ENCODE assay signal across 12 mouse cellular contexts in the genomic region with DNA sequence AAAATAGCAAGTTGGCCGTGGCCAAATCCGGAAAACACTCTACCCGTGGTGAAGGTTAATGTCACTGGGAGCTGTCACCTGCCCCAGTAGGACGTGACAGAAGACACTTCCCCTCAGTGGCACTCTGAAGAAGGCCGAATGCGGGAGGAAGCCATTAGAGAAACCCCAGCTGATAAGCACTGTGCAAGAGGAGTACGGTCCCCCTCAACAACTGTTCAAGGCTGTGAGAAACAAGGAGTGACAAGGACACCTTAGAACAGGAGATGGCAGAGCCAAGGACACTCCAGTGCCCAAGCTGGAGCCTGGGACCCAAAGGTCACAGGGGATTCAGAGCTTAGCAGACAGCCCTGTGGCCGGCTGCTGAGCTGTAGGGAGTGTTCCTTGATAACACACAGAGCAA. TPM values are rescaled to one million over a fixed set of nuclear protein-coding genes. Genes with fewer than 3 reads are reported as not detected.
DNase-seq lines count a peak whose midpoint lies in the region; ATAC-seq and TF ChIP-seq lines count a peak whose summit lies in the region.
"Had no signal": no experiment of that assay in that cellular context is flagged by ENCODE, and none has a peak within 500 bp of the region (broad histone marks: within the 10 kb centered on the region; RNA-seq: fewer than 3 reads in every experiment).

No protein-coding gene starts in this region.

- DNase-seq in heart, adult 11 months: peak; percentile 95
- DNase-seq in heart, postnatal 25 days (ENCODE audit: low spot score): no peak
- peak; percentile 67 for DNase-seq in skeletal muscle tissue, adult 2 months (ENCODE audit: low read depth, low spot score)
- DNase-seq in frontal cortex, postnatal 36 days (ENCODE audit: low spot score in 2 of 2): no peak
- DNase-seq in cerebellum, postnatal 10 days: no peak
- DNase-seq: kidney, adult 18-20 months; lung, postnatal 4 days had no signal

- peaks cover 9% of the 10 kb centered on the region for H3K4me1 ChIP-seq in bone marrow, adult 2 months (ENCODE audit: control insufficient read depth, insufficient read depth, low read length)
- H3K4me1 ChIP-seq in heart, embryonic 16.5 days (ENCODE audit: control insufficient read depth, insufficient read depth, low read length): peaks cover 28% of the 10 kb centered on the region
- peaks cover 2% of the 10 kb centered on the region; the same call in 1 of the 2 replicates for H3K4me1 ChIP-seq in hindbrain, embryonic 16.5 days (ENCODE audit: control insufficient read depth, insufficient read depth, low read depth, low read length)

- ATAC-seq in heart, embryonic 16.5 days (replicated peaks; ENCODE audit: extremely low read depth, insufficient read depth, low FRiP score): peak; percentile 84
- no peak for ATAC-seq in hindbrain, embryonic 16.5 days
- ATAC-seq: forebrain, embryonic 14.5 days had no signal

- intact Hi-C loops in heart, postnatal 25 days (cut with DNase I): loop anchor here (5.0 kb wide), 2 partner anchors 44 to 74 kb away; no protein-coding TSS in a partner anchor

- WGBS in bone marrow, adult 2 months: 8% methylated on average over 8 of the region's 8 CpGs
- WGBS in heart, embryonic 16.5 days: 6% methylated on average over 8 of the region's 8 CpGs
- 52% methylated on average over 8 of the region's 8 CpGs for WGBS in hindbrain, embryonic 16.5 days

- no peak overlapping the region for H3K4me3 ChIP-seq in bone marrow, adult 2 months (replicated peaks; ENCODE audit: control insufficient read depth, low read depth, low read length)
- H3K4me3 ChIP-seq in heart, embryonic 16.5 days (ENCODE audit: low read length): no peak overlapping the region
- H3K4me3 ChIP-seq in hindbrain, embryonic 16.5 days (ENCODE audit: low read length): no peak overlapping the region
- H3K4me3 ChIP-seq: neural tube, embryonic 15.5 days had no signal

- H3K27me3 ChIP-seq in heart, embryonic 16.5 days (ENCODE audit: control insufficient read depth, insufficient read depth, low read length): no peaks in the 10 kb centered on the region
- no peaks in the 10 kb centered on the region for H3K27me3 ChIP-seq in hindbrain, embryonic 16.5 days (replicated peaks; ENCODE audit: control insufficient read depth, insufficient read depth, low read length)
- H3K27me3 ChIP-seq: neural tube, embryonic 15.5 days had no signal

- no peak for TF ChIP-seq CTCF in bone marrow, adult 2 months (IDR thresholded peaks at IDR 0.05; ENCODE audit: control insufficient read depth, insufficient read depth, low read length)

- H3K36me3 ChIP-seq in heart, embryonic 16.5 days (ENCODE audit: control insufficient read depth, insufficient read depth): no peaks in the 10 kb centered on the region
- no peaks in the 10 kb centered on the region for H3K36me3 ChIP-seq in hindbrain, embryonic 16.5 days (ENCODE audit: control insufficient read depth, insufficient read depth, low read length)
- H3K36me3 ChIP-seq: neural tube, embryonic 15.5 days had no signal

- H3K27ac ChIP-seq in bone marrow, adult 2 months (ENCODE audit: control insufficient read depth, insufficient read depth, low read depth, low read length, poor library complexity): peak overlapping the region; percentile 81
- H3K27ac ChIP-seq in heart, embryonic 16.5 days (ENCODE audit: low read length): peak overlapping the region; percentile 95
- H3K27ac ChIP-seq in hindbrain, embryonic 16.5 days (ENCODE audit: low read depth, low read length): no peak overlapping the region
- H3K27ac ChIP-seq: neural tube, embryonic 15.5 days had no signal

- H3K4me2 ChIP-seq in heart, embryonic 16.5 days (ENCODE audit: low read depth, low read length): peak overlapping the region; percentile 33
- no peak overlapping the region for H3K4me2 ChIP-seq in hindbrain, embryonic 16.5 days (ENCODE audit: low read length)
- H3K4me2 ChIP-seq: neural tube, embryonic 15.5 days had no signal

- H3K9ac ChIP-seq in heart, embryonic 16.5 days (ENCODE audit: low read length): peak overlapping the region; percentile 38
- no peak overlapping the region for H3K9ac ChIP-seq in hindbrain, embryonic 16.5 days (ENCODE audit: low read depth, low read length)
- H3K9ac ChIP-seq: neural tube, embryonic 15.5 days had no signal

- no peaks in the 10 kb centered on the region for H3K9me3 ChIP-seq in heart, embryonic 16.5 days (replicated peaks; ENCODE audit: control insufficient read depth, low read length)
- H3K9me3 ChIP-seq in hindbrain, embryonic 16.5 days (ENCODE audit: control insufficient read depth, low read length): no peaks in the 10 kb centered on the region
- H3K9me3 ChIP-seq: neural tube, embryonic 15.5 days had no signal

- TF ChIP-seq POLR2A in bone marrow, adult 2 months (IDR thresholded peaks at IDR 0.05; ENCODE audit: borderline replicate concordance, control insufficient read depth, low read depth, low read length): no peak

RNA-seq across cellular contexts. Expression of a gene that starts 2.5 kb away (rescaled TPM):
- total RNA-seq in heart, postnatal 25 days (2021): under 1 TPM in 1 of 2 experiments, not detected in 1; 0.08 TPM
- polyA plus RNA-seq in bone marrow, adult 2 months (2011; ENCODE audit: insufficient read depth, insufficient read length, low replicate concordance, missing spikeins): not detected in 2 replicates
- 0.22 and 0.35 TPM in 2 replicates for polyA plus RNA-seq in heart, embryonic 16.5 days (2015; fragmentation: Nextera tagmentation; extraction: Ambion mirVana)
- not detected in 2 replicates for polyA plus RNA-seq in hindbrain, embryonic 16.5 days (2015; fragmentation: Nextera tagmentation; extraction: Ambion mirVana)
- polyA plus RNA-seq: forebrain, embryonic 14.5 days had no signal

RNA-seq across cellular contexts. Expression of a gene that starts 58.1 kb away (rescaled TPM):
- 1 to 10 TPM; 2.3 to 2.6 TPM for total RNA-seq in heart, postnatal 25 days (2021)
- polyA plus RNA-seq in bone marrow, adult 2 months (2011; ENCODE audit: insufficient read depth, insufficient read length, low replicate concordance, missing spikeins): not detected in 2 replicates
- 1.0 and 1.2 TPM in 2 replicates for polyA plus RNA-seq in heart, embryonic 16.5 days (2015; fragmentation: Nextera tagmentation; extraction: Ambion mirVana)
- 13.4 and 14.9 TPM in 2 replicates for polyA plus RNA-seq in hindbrain, embryonic 16.5 days (2015; fragmentation: Nextera tagmentation; extraction: Ambion mirVana)

Comparison
In these comparisons a context has a peak if more than half of its experiments do, and no peak if none do; other contexts are left out.
1. DNase-seq: peak in heart, adult 11 months (single experiment) and skeletal muscle tissue, adult 2 months (single experiment); none in heart, postnatal 25 days (single experiment), frontal cortex, postnatal 36 days (0 of 2) and cerebellum, postnatal 10 days (0 of 2).